In the genomic region with DNA sequence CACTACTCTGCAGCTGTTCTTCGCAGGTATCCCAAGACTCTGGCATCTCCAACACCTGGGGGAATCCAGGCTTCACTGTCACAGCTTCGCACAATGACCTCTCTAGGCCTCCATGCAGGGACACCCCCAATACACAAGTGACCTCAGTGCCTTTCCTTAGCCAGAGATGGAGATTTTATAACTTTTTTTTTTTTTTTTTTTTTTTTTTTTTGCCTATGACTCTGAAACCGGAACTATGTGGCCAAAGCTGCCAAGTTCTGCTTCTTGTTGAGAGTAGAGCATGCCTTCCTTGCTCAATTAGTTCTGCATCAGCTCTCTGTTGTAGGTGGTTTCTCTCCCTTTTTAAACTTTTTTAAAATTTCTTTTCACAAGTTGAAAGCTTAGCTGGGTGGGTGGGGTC, we compare ENCODE assay signal across 23 mouse cellular contexts. TPM values are rescaled to one million over a fixed set of nuclear protein-coding genes. Genes with fewer than 3 reads are reported as not detected.
DNase-seq lines count a peak whose midpoint lies in the region; ATAC-seq and TF ChIP-seq lines count a peak whose summit lies in the region.
"Had no signal": no experiment of that assay in that cellular context is flagged by ENCODE, and none has a peak within 500 bp of the region (broad histone marks: within the 10 kb centered on the region; RNA-seq: fewer than 3 reads in every experiment).

No protein-coding gene starts in this region.

- no peak overlapping the region for H3K4me2 ChIP-seq in CH12.LX (ENCODE audit: insufficient read depth, low read depth, poor library complexity, severe bottlenecking)
- H3K4me2 ChIP-seq: forebrain, embryonic 13.5 days; hindbrain, embryonic 12.5 days had no signal

- no peak for TF ChIP-seq POLR2A in spleen, adult 2 months (IDR thresholded peaks at IDR 0.05; ENCODE audit: low read depth, low read length)
- TF ChIP-seq POLR2A in CH12.LX (IDR thresholded peaks at IDR 0.05; ENCODE audit: low read depth, low read length) = no peak

- H3K9ac ChIP-seq in CH12.LX (ENCODE audit: insufficient read depth, low read depth) = no peak overlapping the region
- H3K9ac ChIP-seq: forebrain, embryonic 13.5 days; forebrain, postnatal 0 days; hindbrain, embryonic 12.5 days had no signal

- no peaks in the 10 kb centered on the region for H3K36me3 ChIP-seq in spleen, adult 2 months (ENCODE audit: control insufficient read depth, insufficient read depth, low read length)
- no peaks in the 10 kb centered on the region for H3K36me3 ChIP-seq in CH12.LX (replicated peaks in 1 of 2; ENCODE audit: control insufficient read depth in 1 of 2, insufficient read depth in 1 of 2, low read length in 1 of 2)
- H3K36me3 ChIP-seq: embryonic facial prominence, embryonic 10.5 days; hindbrain, embryonic 12.5 days had no signal

- WGBS in spleen, adult 2 months = 50% methylated on average over 3 of the region's 3 CpGs

- H3K79me2 ChIP-seq in CH12.LX (replicated peaks; ENCODE audit: control insufficient read depth, extremely low read depth, insufficient read depth, poor library complexity, severe bottlenecking) = no peaks in the 10 kb centered on the region

- H3K4me3 ChIP-seq in spleen, adult 2 months (ENCODE audit: extremely low read depth, insufficient read depth, insufficient read length) = no peak overlapping the region
- H3K4me3 ChIP-seq in CH12.LX (replicated peaks in 1 of 3; ENCODE audit: low read depth in 2 of 3, low read length in 2 of 3, poor library complexity in 1 of 3) = no peak overlapping the region
- H3K4me3 ChIP-seq: embryonic facial prominence, embryonic 10.5 days; forebrain, embryonic 13.5 days; gastrocnemius, adult 2 months; hindbrain, embryonic 12.5 days had no signal

- peaks cover 5% of the 10 kb centered on the region for H3K9me3 ChIP-seq in CH12.LX (replicated peaks; ENCODE audit: low read length)
- H3K9me3 ChIP-seq: embryonic facial prominence, embryonic 10.5 days; forebrain, embryonic 13.5 days; hindbrain, embryonic 12.5 days had no signal

- in situ Hi-C loops in CH12.LX (cut with MboI; ENCODE audit: low pct_ligation_motif_present, low pct_unique_long_range_greater_than_20kb, low sequenced_read_pairs) = no loop called here

- 0 out of 2 replicates have a peak, but pooled peaks have one; percentile 31 for ATAC-seq in megakaryocyte progenitor cell, adult 5-6 weeks (replicated peaks; ENCODE audit: poor library complexity)
- ATAC-seq: activated CD4-positive, CD25-positive, alpha-beta regulatory T cell, adult 4 months; forebrain, embryonic 13.5 days; forebrain, postnatal 0 days; hindbrain, embryonic 16.5 days; Patski had no signal

- H3K4me1 ChIP-seq in spleen, adult 2 months (ENCODE audit: control insufficient read depth, insufficient read depth, insufficient read length) = peaks cover 15% of the 10 kb centered on the region; the same call in 1 of the 2 replicates
- H3K4me1 ChIP-seq in CH12.LX (ENCODE audit: control insufficient read depth in 1 of 2, insufficient read depth in 2 of 2) = peaks cover 0 to 55% of the 10 kb centered on the region in 2 experiments; a peak in 3 of 4 replicates

- dilution Hi-C loops in CH12.LX (cut with MboI; ENCODE audit: extremely low pct_ligation_motif_present, extremely low pct_unique_long_range_greater_than_20kb, low sequenced_read_pairs) = no loop called here

- TF ChIP-seq CTCF in spleen, adult 2 months (IDR thresholded peaks at IDR 0.05; ENCODE audit: extremely low read depth, insufficient read depth, insufficient read length, insufficient replicate concordance) = no peak
- no peak for TF ChIP-seq CTCF in CH12.LX (conservative IDR thresholded peaks at IDR 0.05 in 1 of 2, IDR thresholded peaks at IDR 0.05 in 1 of 2; ENCODE audit: low read depth in 2 of 2, low read length in 2 of 2)

- no peak for TF ChIP-seq RAD21 in CH12.LX (IDR thresholded peaks at IDR 0.05; ENCODE audit: low read depth, low read length)

- TF ChIP-seq EP300 in CH12.LX (IDR thresholded peaks at IDR 0.05; ENCODE audit: low read length) = no peak

- DNase-seq in spleen, adult 2 months (ENCODE audit: low read depth in 1 of 2, low spot score in 2 of 2) = no peak
- DNase-seq in spleen, postnatal 10 days (ENCODE audit: low spot score in 2 of 2) = no peak
- DNase-seq in CH12.LX (ENCODE audit: extremely low read depth) = peak; percentile 58
- no peak for DNase-seq in kidney, adult 9 months
- DNase-seq in adrenal gland, postnatal 14 days = no peak
- no peak for DNase-seq in urinary bladder, postnatal 25 days (ENCODE audit: low spot score)
- DNase-seq: adrenal gland, postnatal 25 days; cerebellum, adult 18-20 months; cerebellum, adult 9-11 months; cerebellum, postnatal 36 days; forebrain, postnatal 0 days; gastrocnemius, adult 2 months; gastrocnemius, postnatal 25 days; heart, adult 11 months; heart, postnatal 10 days; heart, postnatal 4 days had no signal

- H3K27ac ChIP-seq in spleen, adult 2 months (ENCODE audit: insufficient read depth, low read length) = peak overlapping the region; percentile 0; the same call in 1 of the 2 replicates
- H3K27ac ChIP-seq in CH12.LX (ENCODE audit: insufficient read depth, low read depth) = no peak overlapping the region
- H3K27ac ChIP-seq: embryonic facial prominence, embryonic 10.5 days; forebrain, embryonic 13.5 days; gastrocnemius, adult 2 months; hindbrain, embryonic 12.5 days had no signal

- H3K27me3 ChIP-seq in spleen, adult 2 months (ENCODE audit: control insufficient read depth, insufficient read depth, low read length) = no peaks in the 10 kb centered on the region
- no peaks in the 10 kb centered on the region for H3K27me3 ChIP-seq in CH12.LX (replicated peaks)

TF ChIP-seq in CH12.LX, 34 proteins besides CTCF, POLR2A, EP300 and RAD21:
- peak; percentile 98 for TF ChIP-seq ZNF384 (IDR thresholded peaks at IDR 0.05; ENCODE audit: low read depth, low read length)
- no peak for TF ChIP-seq MAZ (IDR thresholded peaks at IDR 0.05; ENCODE audit: low read depth, low read length)
- peak; percentile 52; the same call in 1 of the 2 replicates for TF ChIP-seq ELF1 (IDR thresholded peaks at IDR 0.05; ENCODE audit: low read depth, low read length)
- no peak for TF ChIP-seq GABPA (IDR thresholded peaks at IDR 0.05; ENCODE audit: insufficient replicate concordance, low read depth, low read length)
- TF ChIP-seq ETS1 (conservative IDR thresholded peaks at IDR 0.05; ENCODE audit: low read depth, low read length) = peak; percentile 25; the same call in 1 of the 2 replicates

RNA-seq across cellular contexts. Expression of a gene that starts 5.9 kb away (rescaled TPM):
- 1.2 and 1.9 TPM in 2 replicates for polyA plus RNA-seq in spleen, adult 2 months (2012; rRNA removed)
- total RNA-seq in CH12.LX (2012; rRNA removed) (1.8 and 4.4 TPM in 2 replicates), CH12.LX (2014; rRNA removed) (5.5 and 6.5 TPM in 2 replicates)
- polyA plus RNA-seq in CH12.LX (2012; ENCODE audit: insufficient read length, low read depth) = 4.6 and 5.1 TPM in 2 replicates
- not detected in 2 replicates for total RNA-seq in megakaryocyte progenitor cell, adult 5-6 weeks (2015)
- total RNA-seq in megakaryocyte progenitor cell, adult 5-6 weeks (2017) = 0.12 and 0.14 TPM in 2 replicates
- total RNA-seq in adrenal gland, postnatal 14 days (2021) = 30.8 and 31.4 TPM in 2 replicates
- polyA plus RNA-seq: activated CD4-positive, CD25-positive, alpha-beta regulatory T cell, adult 4 months had no signal
